Mouse (Mus musculus) spleen, postnatal 0 days (tissue): Measurements from ENCODE around the gene Crcp. TPM values are rescaled to one million over a fixed set of nuclear protein-coding genes. Genes with fewer than 3 reads are reported as not detected.

Experiments
- polyA plus RNA-seq: library from polyadenylated mRNA; unstranded; fragments of >200 nt; fragmentation: Nextera tagmentation; extraction: Ambion mirVana; gene quantifications from 2 replicates; pipeline ENCODE4 v1.2.1, GENCODE M21; 2015

Crcp gene
- 27.9 and 29.0 TPM in 2 replicates for polyA plus RNA-seq

GRCm38 (mm10) chr5:130029142-130029897 is at the start of gene Crcp, which contains the start of gene Asl:
Crcp (plus strand) TSS chr5:130029290.
Asl (minus strand) TSS chr5:130029247.

GRCm38 (mm10) chr5:130002301-130003146 is 26.6 kb upstream of the Crcp start, which contains the start of gene Gusb:
Gusb (minus strand) TSS chr5:130003049.

GRCm38 (mm10) chr5:130073026-130073425 is 43.9 kb downstream of the Crcp start, which contains the start of gene Tpst1:
Tpst1 (plus strand) TSS chr5:130073326.

Other genes starting within 250 kb of the Crcp start
- 25.9 and 27.4 TPM in 2 replicates for gene Psph, start 241.8 kb upstream of the Crcp start, polyA plus RNA-seq
- 18.0 and 19.4 TPM in 2 replicates for gene Sumf2, start 182.3 kb upstream of the Crcp start, polyA plus RNA-seq
- 659 and 664 TPM in 2 replicates for gene Chchd2, start 141.8 kb upstream of the Crcp start, polyA plus RNA-seq
- gene Zbed5, start 133.6 kb upstream of the Crcp start, polyA plus RNA-seq: 1.3 and 2.1 TPM in 2 replicates
- gene Phkg1, start 130.7 kb upstream of the Crcp start, polyA plus RNA-seq: 0.08 TPM in 1 of 2 replicates, not detected in the other
- 1.6 and 1.8 TPM in 2 replicates for gene Nupr1l, start 120.8 kb upstream of the Crcp start, polyA plus RNA-seq
- 23.7 and 27.3 TPM in 2 replicates for gene Vkorc1l1, start 87.3 kb upstream of the Crcp start, polyA plus RNA-seq
- 47.1 and 55.4 TPM in 2 replicates for gene Gusb, start 26.2 kb upstream of the Crcp start, polyA plus RNA-seq
- 16.9 and 17.3 TPM in 2 replicates for gene Asl, start within 50 bp of the Crcp start, polyA plus RNA-seq
- 26.4 and 30.5 TPM in 2 replicates for gene Tpst1, start 44.0 kb downstream of the Crcp start, polyA plus RNA-seq
- 8.4 and 9.7 TPM in 2 replicates for gene Kctd7, start 115.6 kb downstream of the Crcp start, polyA plus RNA-seq
- 33.0 and 33.9 TPM in 2 replicates for gene Rabgef1, start 142.5 kb downstream of the Crcp start, polyA plus RNA-seq
- gene Tmem248, start 187.8 kb downstream of the Crcp start, polyA plus RNA-seq: 28.3 and 30.7 TPM in 2 replicates
- gene Sbds, start 226.2 kb downstream of the Crcp start, polyA plus RNA-seq: 68.4 and 76.1 TPM in 2 replicates
- 15.4 and 16.5 TPM in 2 replicates for gene Tyw1, start 226.3 kb downstream of the Crcp start, polyA plus RNA-seq